Mouse (Mus musculus): ENCODE measurements around the gene B3galnt1. TPM values are rescaled to one million over a fixed set of nuclear protein-coding genes. Genes with fewer than 3 reads are reported as not detected.

Gene B3galnt1
- polyA plus RNA-seq, 1 experiment from 2014 or later, result 44.4 TPM

DNA sequence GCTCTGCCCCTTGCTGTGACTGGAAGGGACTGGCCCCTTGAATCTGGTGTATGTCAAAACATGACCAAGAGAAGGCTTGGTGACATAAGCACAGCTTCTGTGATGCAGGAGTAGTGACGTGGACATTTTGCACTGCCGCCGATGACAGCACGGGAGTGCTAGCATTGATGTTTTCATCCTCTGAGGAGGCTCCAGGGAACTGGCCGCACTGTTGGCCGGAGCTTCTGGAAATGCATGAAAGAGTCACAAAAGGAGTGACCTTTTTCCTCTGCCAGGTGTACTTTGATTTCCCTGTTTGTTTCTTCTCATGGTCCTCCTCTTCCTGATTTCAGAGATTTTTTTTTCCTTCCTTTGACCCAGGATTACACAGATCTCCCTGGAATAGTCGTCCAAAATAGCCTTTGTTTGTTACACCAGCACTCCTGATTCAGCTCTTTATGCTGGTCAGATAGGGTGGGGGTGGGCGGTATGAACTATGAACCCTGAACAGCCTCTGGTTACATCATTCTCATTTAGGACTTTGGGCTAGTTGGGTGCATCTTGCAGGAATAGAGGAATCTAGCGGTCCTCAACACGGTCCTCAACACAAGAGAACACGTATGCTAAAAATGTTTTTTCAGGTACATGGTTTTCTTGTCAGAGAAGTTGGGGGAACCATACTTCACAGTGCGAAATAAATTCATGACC is 42.5 kb downstream of the B3galnt1 start:
- H3K27me3 ChIP-seq (ENCODE audit: control insufficient read depth, insufficient read depth, low read length), result no peaks in the 10 kb centered on the region
- no peak overlapping the region for H3K4me2 ChIP-seq
- WGBS, result 80% methylated on average over 12 of the region's 12 CpGs
- no peak overlapping the region for H3K27ac ChIP-seq (ENCODE audit: low read depth, low read length)
- DNase-seq (ENCODE audit: low spot score, missing footprints), result peak; percentile 60
- ATAC-seq (ENCODE audit: low FRiP score), result 0 out of 2 replicates have a peak, but pooled peaks have one; percentile 30
- H3K9ac ChIP-seq (ENCODE audit: low read length), result no peak overlapping the region
- no peaks in the 10 kb centered on the region for H3K4me1 ChIP-seq (ENCODE audit: control insufficient read depth, insufficient read depth, low read length)
- H3K9me3 ChIP-seq (ENCODE audit: control insufficient read depth, low read length), result no peaks in the 10 kb centered on the region
- no peaks in the 10 kb centered on the region for H3K36me3 ChIP-seq (ENCODE audit: control insufficient read depth, insufficient read depth, low read length)
- no peak overlapping the region for H3K4me3 ChIP-seq (ENCODE audit: low read depth, low read length)

DNA sequence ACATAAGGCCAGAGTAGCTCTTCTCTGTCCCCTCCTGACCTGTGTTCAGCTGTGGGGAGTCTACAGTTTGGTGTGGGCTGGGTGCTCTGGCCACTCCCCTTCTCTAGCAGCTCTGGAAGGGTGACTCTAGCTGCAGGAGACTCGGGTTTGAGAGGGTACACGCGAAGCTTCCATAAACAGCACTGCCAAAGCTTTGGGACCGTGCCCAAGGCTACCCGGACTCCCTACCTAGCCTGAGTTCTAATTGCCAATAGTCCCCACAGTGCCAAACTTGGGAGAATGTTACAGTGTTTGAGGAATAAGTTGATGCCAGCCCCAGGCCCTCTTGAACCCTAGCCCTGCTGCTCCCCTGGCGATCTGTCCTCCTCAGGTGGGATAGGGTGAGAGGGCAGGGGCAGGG is 43.2 kb downstream of the B3galnt1 start:
- 94% methylated on average over 6 of the region's 6 CpGs for WGBS
- Histone ChIP-seq H3K9ac (ENCODE audit: low read length) (no peak overlapping the region), H3K27ac (ENCODE audit: low read depth, low read length) (no peak overlapping the region), H3K27me3 (ENCODE audit: control insufficient read depth, insufficient read depth, low read length) (no peaks in the 10 kb centered on the region), H3K36me3 (ENCODE audit: control insufficient read depth, insufficient read depth, low read length) (no peaks in the 10 kb centered on the region), H3K4me3 (ENCODE audit: low read depth, low read length) (no peak overlapping the region), H3K4me2 (no peak overlapping the region), H3K4me1 (ENCODE audit: control insufficient read depth, insufficient read depth, low read length) (no peaks in the 10 kb centered on the region), H3K9me3 (ENCODE audit: control insufficient read depth, low read length) (no peaks in the 10 kb centered on the region)
- ATAC-seq (ENCODE audit: low FRiP score) (no peak), DNase-seq (ENCODE audit: low spot score, missing footprints) (peak; percentile 47)

DNA sequence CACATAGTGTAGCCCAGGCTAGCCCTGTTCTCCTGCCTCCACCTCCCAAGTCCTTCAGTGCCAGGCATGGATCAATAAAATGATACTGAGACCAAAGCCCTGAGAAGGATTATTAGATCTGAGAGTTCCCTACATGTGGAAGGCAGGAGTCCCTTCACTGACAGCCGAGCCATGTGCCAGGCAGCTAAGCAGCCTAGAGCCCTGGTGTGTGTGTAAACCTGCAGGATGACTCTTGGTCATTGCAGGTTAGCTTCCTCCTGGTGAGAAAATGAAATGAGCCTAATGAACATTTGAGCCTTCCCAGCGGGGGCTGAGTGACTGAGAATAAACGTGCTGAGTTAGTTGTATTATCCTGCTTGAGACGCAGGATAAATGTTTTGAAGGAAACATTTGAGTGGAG is 49.2 kb downstream of the B3galnt1 start:
- H3K4me3 ChIP-seq (ENCODE audit: low read depth, low read length), result no peak overlapping the region
- H3K4me2 ChIP-seq, result no peak overlapping the region
- no peak overlapping the region for H3K27ac ChIP-seq (ENCODE audit: low read depth, low read length)
- H3K4me1 ChIP-seq (ENCODE audit: control insufficient read depth, insufficient read depth, low read length), result no peaks in the 10 kb centered on the region
- H3K9ac ChIP-seq (ENCODE audit: low read length), result no peak overlapping the region
- WGBS, result 73% methylated on average over 4 of the region's 4 CpGs
- ATAC-seq (ENCODE audit: low FRiP score) (no peak), DNase-seq (ENCODE audit: low spot score, missing footprints) (no peak)
- no peaks in the 10 kb centered on the region for H3K36me3 ChIP-seq (ENCODE audit: control insufficient read depth, insufficient read depth, low read length)
- no peaks in the 10 kb centered on the region for H3K27me3 ChIP-seq (ENCODE audit: control insufficient read depth, insufficient read depth, low read length)
- H3K9me3 ChIP-seq (ENCODE audit: control insufficient read depth, low read length), result no peaks in the 10 kb centered on the region

DNA sequence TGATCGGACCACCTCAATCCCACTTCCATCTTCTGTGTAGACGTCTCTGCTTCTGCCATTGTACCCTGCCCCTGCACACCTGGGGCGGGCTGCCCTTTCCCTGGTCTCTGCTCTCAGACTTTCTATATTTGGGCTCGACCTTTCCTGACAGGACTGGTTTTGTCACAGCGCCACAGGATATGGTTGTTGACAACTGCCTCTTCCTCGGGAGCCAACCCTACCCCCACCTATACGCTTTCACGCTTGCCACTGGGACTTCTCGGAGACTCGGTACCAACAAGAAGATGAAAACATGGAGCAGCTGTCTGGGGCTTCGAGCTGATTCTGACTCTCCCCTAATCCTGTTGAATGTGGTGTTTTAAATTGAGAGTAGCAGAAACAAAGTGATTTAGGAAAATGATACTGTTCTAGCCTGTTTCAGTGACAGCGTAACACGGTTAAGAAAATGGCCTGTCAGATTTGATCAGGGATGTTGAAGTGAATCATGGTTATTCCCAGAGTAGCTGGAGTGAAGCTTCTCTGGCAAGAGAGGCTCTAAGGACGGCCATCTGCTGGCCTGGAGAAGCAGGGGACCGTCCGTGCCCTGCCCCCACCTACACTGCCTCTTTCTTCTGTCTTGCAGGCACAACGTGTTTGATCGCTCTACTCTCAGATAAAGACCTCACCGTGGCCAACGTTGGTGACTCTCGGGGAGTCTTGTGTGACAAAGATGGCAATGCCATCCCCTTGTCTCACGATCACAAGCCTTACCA is 49.9 kb downstream of the B3galnt1 start:
- H3K4me3 ChIP-seq (ENCODE audit: low read depth, low read length), result no peak overlapping the region
- no peak overlapping the region for H3K27ac ChIP-seq (ENCODE audit: low read depth, low read length)
- no peak for ATAC-seq (ENCODE audit: low FRiP score)
- H3K9me3 ChIP-seq (ENCODE audit: control insufficient read depth, low read length), result no peaks in the 10 kb centered on the region
- no peaks in the 10 kb centered on the region for H3K36me3 ChIP-seq (ENCODE audit: control insufficient read depth, insufficient read depth, low read length)
- H3K4me2 ChIP-seq, result no peak overlapping the region
- no peaks in the 10 kb centered on the region for H3K4me1 ChIP-seq (ENCODE audit: control insufficient read depth, insufficient read depth, low read length)
- no peaks in the 10 kb centered on the region for H3K27me3 ChIP-seq (ENCODE audit: control insufficient read depth, insufficient read depth, low read length)
- no peak overlapping the region for H3K9ac ChIP-seq (ENCODE audit: low read length)
- DNase-seq (ENCODE audit: low spot score, missing footprints), result peak; percentile 19
- WGBS, result 86% methylated on average over 22 of the region's 22 CpGs

DNA sequence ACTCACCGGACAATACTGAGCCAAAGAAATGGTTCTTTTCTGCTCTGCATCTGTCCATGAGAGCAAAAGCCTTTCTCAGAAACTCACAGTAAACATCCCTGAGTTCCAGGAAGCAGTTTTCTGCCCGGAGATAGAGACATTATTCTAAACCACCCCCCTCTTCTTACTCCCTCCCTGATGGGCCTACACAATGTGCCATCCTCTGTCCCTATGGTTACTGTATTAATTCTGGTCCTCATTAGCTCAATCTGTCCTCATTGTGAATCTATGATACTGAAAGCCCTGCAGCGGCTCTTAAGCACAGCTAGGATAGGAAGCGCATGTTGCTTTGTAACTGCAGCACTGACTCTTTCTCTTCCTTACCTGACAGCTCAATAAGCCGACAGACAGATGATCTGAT is 53.7 kb downstream of the B3galnt1 start:
- no peaks in the 10 kb centered on the region for H3K27me3 ChIP-seq (ENCODE audit: control insufficient read depth, insufficient read depth, low read length)
- no peaks in the 10 kb centered on the region for H3K36me3 ChIP-seq (ENCODE audit: control insufficient read depth, insufficient read depth, low read length)
- no peaks in the 10 kb centered on the region for H3K4me1 ChIP-seq (ENCODE audit: control insufficient read depth, insufficient read depth, low read length)
- H3K4me2 ChIP-seq, result no peak overlapping the region
- WGBS, result 80% methylated on average over 5 of the region's 5 CpGs
- no peaks in the 10 kb centered on the region for H3K9me3 ChIP-seq (ENCODE audit: control insufficient read depth, low read length)
- ATAC-seq (ENCODE audit: low FRiP score) (no peak), DNase-seq (ENCODE audit: low spot score, missing footprints) (peak; percentile 45)
- no peak overlapping the region for H3K9ac ChIP-seq (ENCODE audit: low read length)
- no peak overlapping the region for H3K4me3 ChIP-seq (ENCODE audit: low read depth, low read length)
- no peak overlapping the region for H3K27ac ChIP-seq (ENCODE audit: low read depth, low read length)

DNA sequence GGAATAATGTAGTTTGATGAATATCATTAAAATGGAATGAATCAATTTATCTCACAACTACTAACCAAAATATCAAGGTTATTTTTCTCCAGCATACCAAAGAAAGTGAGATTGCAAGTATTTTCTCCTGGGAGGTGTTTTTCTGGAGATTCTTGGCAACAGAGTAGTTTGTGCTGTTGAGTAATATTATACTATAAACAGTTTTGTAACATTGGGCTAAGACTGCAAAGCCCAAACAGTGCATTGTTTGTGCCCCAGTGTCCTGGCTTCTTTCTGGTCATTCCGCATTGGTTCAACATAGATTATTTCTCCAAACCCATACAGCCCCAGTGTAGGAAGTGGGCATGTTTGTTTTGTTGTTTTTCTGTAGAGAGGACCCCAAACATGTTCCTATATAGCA is 55.0 kb downstream of the B3galnt1 start:
- H3K4me2 ChIP-seq, result no peak overlapping the region
- ATAC-seq (ENCODE audit: low FRiP score), result no peak
- WGBS, result 91% methylated on average over 1 of the region's 1 CpGs
- no peak overlapping the region for H3K27ac ChIP-seq (ENCODE audit: low read depth, low read length)
- no peaks in the 10 kb centered on the region for H3K36me3 ChIP-seq (ENCODE audit: control insufficient read depth, insufficient read depth, low read length)
- DNase-seq (ENCODE audit: low spot score, missing footprints), result peak; percentile 49
- no peaks in the 10 kb centered on the region for H3K9me3 ChIP-seq (ENCODE audit: control insufficient read depth, low read length)
- no peak overlapping the region for H3K9ac ChIP-seq (ENCODE audit: low read length)
- H3K4me3 ChIP-seq (ENCODE audit: low read depth, low read length), result no peak overlapping the region
- H3K4me1 ChIP-seq (ENCODE audit: control insufficient read depth, insufficient read depth, low read length), result no peaks in the 10 kb centered on the region
- H3K27me3 ChIP-seq (ENCODE audit: control insufficient read depth, insufficient read depth, low read length), result peaks cover 3% of the 10 kb centered on the region; the same call in 1 of the 2 replicates

DNA sequence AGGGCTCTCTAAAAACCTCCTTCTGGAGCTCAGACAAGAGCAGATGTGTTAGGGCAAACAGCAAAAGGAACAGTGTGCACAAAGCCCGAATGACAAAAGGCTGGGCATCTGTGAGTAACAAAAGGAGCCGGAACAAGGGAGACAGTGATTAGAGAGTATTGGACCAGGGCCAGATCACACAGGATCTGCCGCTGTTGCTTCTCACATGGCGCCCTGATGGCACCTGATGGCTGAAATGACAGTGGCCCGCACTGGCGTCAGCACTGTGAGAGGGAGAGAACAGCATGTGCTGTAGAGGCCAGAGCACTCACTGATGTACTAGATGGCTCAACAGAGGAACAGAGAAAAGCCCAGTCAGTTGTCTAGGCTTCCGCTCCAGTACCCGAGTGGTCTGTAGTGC is 55.8 kb downstream of the B3galnt1 start:
- DNase-seq (ENCODE audit: low spot score, missing footprints), result peak; percentile 83
- no peak overlapping the region for H3K4me2 ChIP-seq
- H3K27ac ChIP-seq (ENCODE audit: low read depth, low read length), result no peak overlapping the region
- WGBS, result 74% methylated on average over 8 of the region's 8 CpGs
- H3K36me3 ChIP-seq (ENCODE audit: control insufficient read depth, insufficient read depth, low read length), result no peaks in the 10 kb centered on the region
- H3K9ac ChIP-seq (ENCODE audit: low read length), result no peak overlapping the region
- no peak overlapping the region for H3K4me3 ChIP-seq (ENCODE audit: low read depth, low read length)
- H3K9me3 ChIP-seq (ENCODE audit: control insufficient read depth, low read length), result no peaks in the 10 kb centered on the region
- peaks cover 7% of the 10 kb centered on the region for H3K27me3 ChIP-seq (ENCODE audit: control insufficient read depth, insufficient read depth, low read length)
- no peaks in the 10 kb centered on the region for H3K4me1 ChIP-seq (ENCODE audit: control insufficient read depth, insufficient read depth, low read length)
- ATAC-seq (ENCODE audit: low FRiP score), result peak; percentile 67; the same call in 1 of the 2 replicates

DNA sequence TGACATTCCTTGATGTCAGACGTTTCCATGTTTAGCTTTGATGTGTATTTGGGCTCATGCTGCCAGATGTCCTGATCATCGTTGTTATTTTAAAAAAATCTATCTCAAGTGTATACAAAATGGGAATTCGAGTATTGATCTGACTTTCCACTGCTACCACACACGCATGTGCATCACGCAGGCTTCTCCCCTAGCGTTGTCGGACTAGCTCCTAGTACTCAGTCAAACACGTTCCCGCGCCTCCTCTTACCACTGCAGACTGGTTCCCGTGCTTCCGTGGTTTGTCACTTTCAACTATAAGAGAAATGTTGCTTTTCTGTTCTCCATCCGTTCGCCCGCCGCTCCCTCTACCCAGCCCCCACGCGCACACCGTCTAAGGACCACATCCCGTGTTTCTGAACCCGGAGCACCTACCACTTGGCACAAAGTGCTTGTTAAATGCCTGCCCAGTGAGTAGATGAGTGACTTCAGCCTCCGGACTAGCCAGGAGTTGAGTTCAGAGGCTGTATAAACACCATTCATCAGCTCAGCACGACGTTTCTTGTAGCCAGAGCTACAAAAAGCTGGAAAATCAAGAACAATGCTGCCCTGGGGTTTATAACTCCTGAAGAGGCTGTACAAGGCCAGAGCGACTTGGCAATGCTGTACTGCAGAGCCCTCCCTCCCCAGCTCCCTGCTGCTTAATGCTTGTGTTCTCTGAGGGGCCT is 62.7 kb downstream of the B3galnt1 start:
- H3K9me3 ChIP-seq (ENCODE audit: control insufficient read depth, low read length), result no peaks in the 10 kb centered on the region
- 51% methylated on average over 25 of the region's 25 CpGs for WGBS
- H3K36me3 ChIP-seq (ENCODE audit: control insufficient read depth, insufficient read depth, low read length), result no peaks in the 10 kb centered on the region
- peak; percentile 84 for DNase-seq (ENCODE audit: low spot score, missing footprints)
- ATAC-seq (ENCODE audit: low FRiP score), result peak; percentile 45
- H3K4me2 ChIP-seq, result no peak overlapping the region
- H3K27me3 ChIP-seq (ENCODE audit: control insufficient read depth, insufficient read depth, low read length), result peaks cover 11% of the 10 kb centered on the region
- peaks cover 11% of the 10 kb centered on the region; the same call in 1 of the 2 replicates for H3K4me1 ChIP-seq (ENCODE audit: control insufficient read depth, insufficient read depth, low read length)
- no peak overlapping the region for H3K27ac ChIP-seq (ENCODE audit: low read depth, low read length)
- H3K9ac ChIP-seq (ENCODE audit: low read length), result no peak overlapping the region
- H3K4me3 ChIP-seq (ENCODE audit: low read depth, low read length), result no peak overlapping the region

DNA sequence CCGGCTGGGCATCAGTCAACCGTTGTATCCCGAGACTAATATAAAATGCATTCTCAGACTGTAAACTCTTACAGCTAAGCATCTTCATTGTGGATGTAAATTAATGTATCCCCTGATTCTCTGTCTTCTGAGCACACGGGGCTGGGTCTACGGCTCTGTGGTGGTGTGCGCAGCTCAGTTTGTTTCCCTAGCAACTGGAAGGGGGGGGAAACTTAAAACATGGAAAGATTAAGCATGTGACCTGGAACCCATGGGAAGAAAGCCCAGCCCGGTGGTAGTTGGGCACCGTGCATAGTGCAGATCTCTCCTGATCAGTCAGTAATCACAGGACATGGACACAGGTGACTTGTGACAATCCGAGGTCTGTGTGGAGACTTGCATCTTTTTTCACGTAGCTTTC is 63.3 kb downstream of the B3galnt1 start:
- H3K27me3 ChIP-seq (ENCODE audit: control insufficient read depth, insufficient read depth, low read length), result peaks cover 11% of the 10 kb centered on the region
- H3K9me3 ChIP-seq (ENCODE audit: control insufficient read depth, low read length), result no peaks in the 10 kb centered on the region
- no peak overlapping the region for H3K27ac ChIP-seq (ENCODE audit: low read depth, low read length)
- DNase-seq (ENCODE audit: low spot score, missing footprints), result peak; percentile 85
- WGBS, result 62% methylated on average over 10 of the region's 10 CpGs
- peak; percentile 81 for ATAC-seq (ENCODE audit: low FRiP score)
- no peak overlapping the region for H3K4me3 ChIP-seq (ENCODE audit: low read depth, low read length)
- H3K9ac ChIP-seq (ENCODE audit: low read length), result no peak overlapping the region
- no peak overlapping the region for H3K4me2 ChIP-seq
- peaks cover 11% of the 10 kb centered on the region; the same call in 1 of the 2 replicates for H3K4me1 ChIP-seq (ENCODE audit: control insufficient read depth, insufficient read depth, low read length)
- H3K36me3 ChIP-seq (ENCODE audit: control insufficient read depth, insufficient read depth, low read length), result no peaks in the 10 kb centered on the region
